Mouse (Mus musculus) E14TG2a.4 (cell line): ENCODE measurements around the gene Cacna1h.

Experiments
- CTCF ChIP-seq: conservative IDR thresholded peaks from 2 replicates; pipeline ENCODE4 v1.5.1; 2014; ENCODE audit warnings: low read length
- NANOG ChIP-seq: IDR thresholded peaks from 2 replicates; pipeline ENCODE4 v1.6.1; 2014; ENCODE audit warnings: borderline replicate concordance, low read length, mixed read lengths
- POU5F1 ChIP-seq: IDR thresholded peaks from 2 replicates; pipeline ENCODE4 v1.6.1; 2014; ENCODE audit warnings: low read length, borderline replicate concordance

GRCm38 (mm10) chr17:25418926-25419325 lies 14.7 kb downstream of the Cacna1h start:
- no peak for TF ChIP-seq CTCF
- no peak for TF ChIP-seq NANOG
- TF ChIP-seq POU5F1 = no peak
